Mouse (Mus musculus) embryonic fibroblast, embryonic 13.5 days (primary cell): Measurements from ENCODE around the gene Dctpp1.

ENCODE experiments used
- CTCF ChIP-seq: IDR thresholded peaks from 2 replicates; pipeline ENCODE4 v1.5.1; 2011; ENCODE audit warnings: mild to moderate bottlenecking, control low read depth, low read length, moderate library complexity, borderline replicate concordance; ENCODE audit not compliant: insufficient read depth
- POLR2A ChIP-seq: IDR thresholded peaks from 2 replicates; pipeline ENCODE4 v1.6.1; 2011; ENCODE audit warnings: low read depth, mild to moderate bottlenecking, control low read depth, low read length, moderate library complexity

DNA sequence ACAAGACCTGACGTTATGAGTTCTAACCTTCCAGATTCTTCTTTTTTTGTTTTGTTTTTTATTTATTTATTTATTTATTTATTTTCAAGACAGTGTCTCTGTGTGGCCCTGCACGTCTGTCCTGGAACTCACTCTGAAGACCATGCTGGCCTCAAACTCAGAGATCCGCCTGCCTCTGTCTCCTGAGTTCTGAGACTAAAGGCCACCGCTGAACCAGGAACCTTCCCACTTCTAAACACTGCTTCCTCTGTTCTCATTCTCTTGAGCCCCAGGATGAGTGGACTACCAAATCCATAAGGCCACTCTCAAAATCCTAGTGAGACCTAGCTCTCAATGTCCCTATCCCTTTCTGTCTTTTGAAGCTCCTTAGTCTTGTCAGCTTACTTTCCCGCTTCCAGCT is 50.7 kb downstream of the Dctpp1 start:
- TF ChIP-seq POLR2A (no peak), CTCF (no peak)
